Comparison of ENCODE assay signal across 7 mouse cellular contexts in the genomic region with DNA sequence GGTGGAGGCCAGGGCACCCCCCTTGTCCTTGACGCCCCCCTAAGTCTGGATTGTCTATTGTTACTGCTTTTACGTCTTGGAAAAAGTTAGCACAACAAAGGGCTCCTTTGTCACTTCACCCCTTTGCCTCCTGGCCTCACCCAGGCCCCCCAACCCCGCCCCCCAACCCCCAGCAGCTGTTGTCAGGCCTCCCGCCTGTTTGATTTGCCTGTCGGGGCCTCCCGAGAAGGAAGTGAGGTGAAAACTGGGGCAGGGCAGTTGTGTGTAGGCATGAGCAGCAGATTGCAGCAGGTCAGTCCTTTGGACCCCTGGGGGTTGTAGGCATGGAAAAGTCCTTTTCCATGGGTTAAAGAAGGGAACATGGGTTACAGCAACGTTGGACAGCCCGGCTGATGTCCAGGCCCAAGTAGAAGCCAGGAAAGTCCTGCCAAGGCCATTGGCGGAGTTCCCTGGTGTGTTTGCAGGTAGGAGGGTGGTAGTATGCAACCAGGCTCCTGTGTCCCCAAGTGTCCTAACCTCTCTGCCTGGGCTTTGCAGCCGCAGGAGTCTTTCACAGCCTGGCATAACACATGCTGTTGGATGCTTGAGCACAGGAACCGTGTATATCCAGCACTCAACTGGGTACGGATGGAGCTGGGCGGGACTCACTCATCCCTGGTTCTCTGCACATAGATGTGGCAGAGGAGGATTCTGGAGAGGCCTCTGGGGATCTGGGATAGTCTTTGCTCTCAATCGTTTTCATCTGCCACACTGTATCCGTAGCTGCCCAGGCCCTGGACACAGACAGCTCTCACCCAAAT. TPM values are rescaled to one million over a fixed set of nuclear protein-coding genes. Genes with fewer than 3 reads are reported as not detected.
DNase-seq lines count a peak whose midpoint lies in the region; ATAC-seq and TF ChIP-seq lines count a peak whose summit lies in the region.

No protein-coding gene starts in this region.

- peak overlapping the region; percentile 45 for H3K4me3 ChIP-seq in ES-Bruce4 (ENCODE audit: low read depth, low read length)
- H3K4me3 ChIP-seq in intestine, embryonic 15.5 days (replicated peaks) = peak overlapping the region; percentile 78
- no peak overlapping the region for H3K4me3 ChIP-seq in midbrain, embryonic 13.5 days (replicated peaks)

- no peak for TF ChIP-seq CTCF in ES-Bruce4 (IDR thresholded peaks at IDR 0.05; ENCODE audit: low read depth, low read length)

- peak; percentile 53 for DNase-seq in adrenal gland, adult 8-10 months
- peak; percentile 53 to 62 for DNase-seq in gastrocnemius, postnatal 36 days
- DNase-seq in left cerebral cortex, adult 11 months (ENCODE audit: low spot score) = no peak

- H3K9ac ChIP-seq in ES-Bruce4 (ENCODE audit: low read depth, poor library complexity, severe bottlenecking) = peak overlapping the region; percentile 27
- peak overlapping the region; percentile 33 for H3K9ac ChIP-seq in intestine, embryonic 15.5 days
- peak overlapping the region; percentile 36; the same call in 1 of the 2 replicates for H3K9ac ChIP-seq in midbrain, embryonic 13.5 days (replicated peaks)

- no peak for TF ChIP-seq POLR2A in ES-Bruce4 (IDR thresholded peaks at IDR 0.05; ENCODE audit: insufficient read depth, low read length)

- TF ChIP-seq EP300 in ES-Bruce4 (IDR thresholded peaks at IDR 0.05; ENCODE audit: insufficient read depth, low read depth, low read length) = peak; percentile 87; the same call in 1 of the 2 replicates

- 0 out of 2 replicates have a peak, but pooled peaks have one; percentile 5 for ATAC-seq in intestine, embryonic 15.5 days
- no peak for ATAC-seq in midbrain, embryonic 13.5 days
- no peak for ATAC-seq in megakaryocyte, adult 5-6 weeks (ENCODE audit: poor library complexity, severe bottlenecking)

- WGBS in intestine, embryonic 15.5 days = 23% methylated on average over 15 of the region's 15 CpGs
- 24% methylated on average over 15 of the region's 15 CpGs for WGBS in midbrain, embryonic 13.5 days

- H3K36me3 ChIP-seq in ES-Bruce4 (ENCODE audit: control insufficient read depth, insufficient read depth, low read length, poor library complexity, severe bottlenecking) = peaks cover 15% of the 10 kb centered on the region
- peaks cover 9% of the 10 kb centered on the region; the same call in 1 of the 2 replicates for H3K36me3 ChIP-seq in intestine, embryonic 15.5 days
- no peaks in the 10 kb centered on the region for H3K36me3 ChIP-seq in midbrain, embryonic 13.5 days

- peak overlapping the region; percentile 98 for H3K4me2 ChIP-seq in intestine, embryonic 15.5 days (replicated peaks)
- H3K4me2 ChIP-seq in midbrain, embryonic 13.5 days (replicated peaks) = peak overlapping the region; percentile 98

- H3K27me3 ChIP-seq in ES-Bruce4 (ENCODE audit: control insufficient read depth, insufficient read depth, low read length, poor library complexity, severe bottlenecking) = no peaks in the 10 kb centered on the region
- no peaks in the 10 kb centered on the region for H3K27me3 ChIP-seq in intestine, embryonic 15.5 days (replicated peaks)
- H3K27me3 ChIP-seq in midbrain, embryonic 13.5 days = peaks cover 22% of the 10 kb centered on the region

- intact Hi-C loops in gastrocnemius, postnatal 36 days (cut with DNase I) = no loop called here

- H3K27ac ChIP-seq in ES-Bruce4 (ENCODE audit: insufficient read depth, low read length) = peak overlapping the region; percentile 76
- peak overlapping the region; percentile 97 for H3K27ac ChIP-seq in intestine, embryonic 15.5 days
- peak overlapping the region; percentile 5 for H3K27ac ChIP-seq in midbrain, embryonic 13.5 days

- H3K9me3 ChIP-seq in ES-Bruce4 (replicated peaks; ENCODE audit: control insufficient read depth, insufficient read depth, low read length, poor library complexity, severe bottlenecking) = no peaks in the 10 kb centered on the region
- no peaks in the 10 kb centered on the region for H3K9me3 ChIP-seq in intestine, embryonic 15.5 days
- H3K9me3 ChIP-seq in midbrain, embryonic 13.5 days = no peaks in the 10 kb centered on the region

- H3K4me1 ChIP-seq in ES-Bruce4 (ENCODE audit: control insufficient read depth, insufficient read depth, low read length) = peaks cover 13% of the 10 kb centered on the region
- H3K4me1 ChIP-seq in intestine, embryonic 15.5 days (replicated peaks) = peaks cover 84% of the 10 kb centered on the region
- H3K4me1 ChIP-seq in midbrain, embryonic 13.5 days (replicated peaks) = peaks cover 100% of the 10 kb centered on the region

RNA-seq across cellular contexts. Expression of a gene that starts 18.0 kb away (rescaled TPM):
- polyA plus RNA-seq in ES-Bruce4 (2011; ENCODE audit: insufficient read depth, insufficient read length, low read depth, missing spikeins) = not detected in 2 replicates
- total RNA-seq in adrenal gland, adult 8-10 months (2022) = not detected
- not detected for total RNA-seq in gastrocnemius, postnatal 36 days (2021)
- 0.20 and 0.35 TPM in 2 replicates for polyA plus RNA-seq in intestine, embryonic 15.5 days (2015; fragmentation: Nextera tagmentation; extraction: Ambion mirVana)
- 0.58 and 0.99 TPM in 2 replicates for polyA plus RNA-seq in midbrain, embryonic 13.5 days (2015; fragmentation: Nextera tagmentation; extraction: Ambion mirVana)
- total RNA-seq in megakaryocyte, adult 5-6 weeks (2015) = not detected in 2 replicates
- total RNA-seq in megakaryocyte, adult 5-6 weeks (2017) = not detected in 2 replicates

RNA-seq across cellular contexts. Expression of a gene that starts 37.2 kb away (rescaled TPM):
- polyA plus RNA-seq in ES-Bruce4 (2011; ENCODE audit: insufficient read depth, insufficient read length, low read depth, missing spikeins) = 23.7 and 26.3 TPM in 2 replicates
- 10 to 100 TPM; 21.3 to 36.8 (median 30.8) TPM for total RNA-seq in adrenal gland, adult 8-10 months (2022)
- 10 to 100 TPM in 1 of 2 experiments, 1 to 10 TPM in 1; 8.7 to 13.2 TPM for total RNA-seq in gastrocnemius, postnatal 36 days (2021)
- polyA plus RNA-seq in intestine, embryonic 15.5 days (2015; fragmentation: Nextera tagmentation; extraction: Ambion mirVana) = 30.7 and 31.5 TPM in 2 replicates
- 7.5 and 9.1 TPM in 2 replicates for polyA plus RNA-seq in midbrain, embryonic 13.5 days (2015; fragmentation: Nextera tagmentation; extraction: Ambion mirVana)
- 124 and 125 TPM in 2 replicates for total RNA-seq in megakaryocyte, adult 5-6 weeks (2015)
- 38.8 and 43.3 TPM in 2 replicates for total RNA-seq in megakaryocyte, adult 5-6 weeks (2017)

RNA-seq across cellular contexts. Expression of a gene that starts 57.2 kb away (rescaled TPM):
- polyA plus RNA-seq in ES-Bruce4 (2011; ENCODE audit: insufficient read depth, insufficient read length, low read depth, missing spikeins) = 54.3 and 55.8 TPM in 2 replicates
- under 1 TPM; 0.20 to 0.95 (median 0.72) TPM for total RNA-seq in adrenal gland, adult 8-10 months (2022)
- under 1 TPM; 0.20 to 0.64 TPM for total RNA-seq in gastrocnemius, postnatal 36 days (2021)
- polyA plus RNA-seq in intestine, embryonic 15.5 days (2015; fragmentation: Nextera tagmentation; extraction: Ambion mirVana) = 24.0 and 26.7 TPM in 2 replicates
- polyA plus RNA-seq in midbrain, embryonic 13.5 days (2015; fragmentation: Nextera tagmentation; extraction: Ambion mirVana) = 10.6 and 11.3 TPM in 2 replicates
- 26.4 and 31.3 TPM in 2 replicates for total RNA-seq in megakaryocyte, adult 5-6 weeks (2015)
- 26.5 and 27.5 TPM in 2 replicates for total RNA-seq in megakaryocyte, adult 5-6 weeks (2017)

RNA-seq across cellular contexts. Expression of a gene that starts 59.2 kb away (rescaled TPM):
- polyA plus RNA-seq in ES-Bruce4 (2011; ENCODE audit: insufficient read depth, insufficient read length, low read depth, missing spikeins) = 631 and 674 TPM in 2 replicates
- 1 to 10 TPM; 3.1 to 8.3 (median 6.1) TPM for total RNA-seq in adrenal gland, adult 8-10 months (2022)
- total RNA-seq in gastrocnemius, postnatal 36 days (2021) = 1 to 10 TPM; 2.9 to 4.5 TPM
- polyA plus RNA-seq in intestine, embryonic 15.5 days (2015; fragmentation: Nextera tagmentation; extraction: Ambion mirVana) = 183 and 194 TPM in 2 replicates
- 118 and 125 TPM in 2 replicates for polyA plus RNA-seq in midbrain, embryonic 13.5 days (2015; fragmentation: Nextera tagmentation; extraction: Ambion mirVana)
- total RNA-seq in megakaryocyte, adult 5-6 weeks (2015) = 299 and 310 TPM in 2 replicates
- total RNA-seq in megakaryocyte, adult 5-6 weeks (2017) = 694 and 703 TPM in 2 replicates

Comparison
In these comparisons a context has a peak if more than half of its experiments do, and no peak if none do; other contexts are left out.
1. H3K27ac ChIP-seq: peak in every context shown above with its lines; median percentile 97 in intestine, embryonic 15.5 days; 76 in ES-Bruce4; 5 in midbrain, embryonic 13.5 days.
2. RNA of a gene that starts 57.2 kb away (total RNA-seq): 26.4 to 31.3 TPM in megakaryocyte, adult 5-6 weeks; 0.20 to 0.95 TPM in adrenal gland, adult 8-10 months and 0.20 to 0.64 TPM in gastrocnemius, postnatal 36 days; every median in the first group is over 10 times any median in the second.
3. Peak in every context shown above with its lines, with median percentiles within 50 percentile points of each other: H3K9ac ChIP-seq.